Mouse (Mus musculus): ENCODE results near the gene Wdr59. TPM values are rescaled to one million over a fixed set of nuclear protein-coding genes. Genes with fewer than 3 reads are reported as not detected.

Gene Wdr59
- polyA plus RNA-seq, 1 experiment, result 8.9 TPM

- 21% methylated on average over 10 of the region's 10 CpGs for WGBS
- no peak overlapping the region for H3K4me3 ChIP-seq (replicated peaks; ENCODE audit: extremely low read depth, low read depth, low read length)
- TF ChIP-seq CTCF (IDR thresholded peaks at IDR 0.05; ENCODE audit: insufficient read depth, low read length) (no peak), POLR2A (IDR thresholded peaks at IDR 0.05; ENCODE audit: borderline replicate concordance, extremely low read depth, low read depth, low read length) (no peak)
- DNase-seq, result no peak
- H3K4me1 ChIP-seq (ENCODE audit: control insufficient read depth, insufficient read depth, low read length), result peaks cover 15% of the 10 kb centered on the region
These were observed 17.7 kb upstream of the Wdr59 start for GRCm38 (mm10) chr8:111539422-111540076.

GRCm38 (mm10) chr8:111538194-111538593, 16.3 kb upstream of the Wdr59 start:
- H3K4me3 ChIP-seq (replicated peaks; ENCODE audit: extremely low read depth, low read depth, low read length), result peak overlapping the region; percentile 80
- TF ChIP-seq POLR2A (IDR thresholded peaks at IDR 0.05; ENCODE audit: borderline replicate concordance, extremely low read depth, low read depth, low read length) (no peak), CTCF (IDR thresholded peaks at IDR 0.05; ENCODE audit: insufficient read depth, low read length) (no peak)
- 2% methylated on average over 2 of the region's 2 CpGs for WGBS
- H3K4me1 ChIP-seq (ENCODE audit: control insufficient read depth, insufficient read depth, low read length), result peaks cover 15% of the 10 kb centered on the region
- DNase-seq, result no peak

GRCm38 (mm10) chr8:111537765-111538158, 15.9 kb upstream of the Wdr59 start:
- Histone ChIP-seq H3K4me3 (replicated peaks; ENCODE audit: extremely low read depth, low read depth, low read length) (peak overlapping the region; percentile 80), H3K4me1 (ENCODE audit: control insufficient read depth, insufficient read depth, low read length) (peaks cover 15% of the 10 kb centered on the region)
- no peak for DNase-seq
- WGBS, result 5% methylated on average over 8 of the region's 8 CpGs
- TF ChIP-seq CTCF (IDR thresholded peaks at IDR 0.05; ENCODE audit: insufficient read depth, low read length) (no peak), POLR2A (IDR thresholded peaks at IDR 0.05; ENCODE audit: borderline replicate concordance, extremely low read depth, low read depth, low read length) (no peak)

- H3K4me1 ChIP-seq (ENCODE audit: control insufficient read depth, insufficient read depth, low read length), result peaks cover 15% of the 10 kb centered on the region; the same call in 1 of the 2 replicates
- TF ChIP-seq POLR2A (IDR thresholded peaks at IDR 0.05; ENCODE audit: borderline replicate concordance, extremely low read depth, low read depth, low read length), result no peak
- no peak for TF ChIP-seq CTCF (IDR thresholded peaks at IDR 0.05; ENCODE audit: insufficient read depth, low read length)
- DNase-seq, result peak; percentile 63
- peak overlapping the region; percentile 80 for H3K4me3 ChIP-seq (replicated peaks; ENCODE audit: extremely low read depth, low read depth, low read length)
- WGBS, result under 1% methylated on average over 64 of the region's 64 CpGs
These were observed 15.3 kb upstream of the Wdr59 start for GRCm38 (mm10) chr8:111536978-111537764.

- Histone ChIP-seq H3K4me3 (replicated peaks; ENCODE audit: extremely low read depth, low read depth, low read length) (peak within 1 kb of the TSS; percentile 80), H3K4me1 (ENCODE audit: control insufficient read depth, insufficient read depth, low read length) (peaks cover 15% of the 10 kb centered on the region; the same call in 1 of the 2 replicates)
- TF ChIP-seq POLR2A (IDR thresholded peaks at IDR 0.05; ENCODE audit: borderline replicate concordance, extremely low read depth, low read depth, low read length) (no peak; the same call in 1 of the 2 replicates), CTCF (IDR thresholded peaks at IDR 0.05; ENCODE audit: insufficient read depth, low read length) (peak; percentile 56)
- DNase-seq, result peak; percentile 74
- WGBS, result under 1% methylated on average over 76 of the region's 100 CpGs
These were observed 14.4 kb upstream of the Wdr59 start, which contains the start of gene Znrf1 for GRCm38 (mm10) chr8:111536031-111536977. Gene Znrf1 (plus strand): TSS chr8:111536097.

GRCm38 (mm10) chr8:111535491-111535890, 13.6 kb upstream of the Wdr59 start:
- WGBS, result 25% methylated on average over 5 of the region's 5 CpGs
- no peak overlapping the region for H3K4me3 ChIP-seq (replicated peaks; ENCODE audit: extremely low read depth, low read depth, low read length)
- TF ChIP-seq CTCF (IDR thresholded peaks at IDR 0.05; ENCODE audit: insufficient read depth, low read length) (no peak), POLR2A (IDR thresholded peaks at IDR 0.05; ENCODE audit: borderline replicate concordance, extremely low read depth, low read depth, low read length) (no peak)

GRCm38 (mm10) chr8:111533503-111533902, 11.6 kb upstream of the Wdr59 start:
- H3K4me1 ChIP-seq (ENCODE audit: control insufficient read depth, insufficient read depth, low read length), result peaks cover 6% of the 10 kb centered on the region; the same call in 1 of the 2 replicates
- TF ChIP-seq POLR2A (IDR thresholded peaks at IDR 0.05; ENCODE audit: borderline replicate concordance, extremely low read depth, low read depth, low read length) (no peak), CTCF (IDR thresholded peaks at IDR 0.05; ENCODE audit: insufficient read depth, low read length) (no peak)
- WGBS, result 43% methylated on average over 4 of the region's 4 CpGs
- DNase-seq, result no peak
- no peak overlapping the region for H3K4me3 ChIP-seq (replicated peaks; ENCODE audit: extremely low read depth, low read depth, low read length)

More at GRCm38 (mm10) chr8:111535491-111535890, 13.6 kb upstream of the Wdr59 start:
- peaks cover 11% of the 10 kb centered on the region; the same call in 1 of the 2 replicates for H3K4me1 ChIP-seq (ENCODE audit: control insufficient read depth, insufficient read depth, low read length)
- DNase-seq, result no peak

GRCm38 (mm10) chr8:111531621-111532020, 9.7 kb upstream of the Wdr59 start:
- TF ChIP-seq POLR2A (IDR thresholded peaks at IDR 0.05; ENCODE audit: borderline replicate concordance, extremely low read depth, low read depth, low read length) (no peak), CTCF (IDR thresholded peaks at IDR 0.05; ENCODE audit: insufficient read depth, low read length) (no peak)
- WGBS, result 71% methylated on average over 17 of the region's 17 CpGs
- Histone ChIP-seq H3K4me1 (ENCODE audit: control insufficient read depth, insufficient read depth, low read length) (no peaks in the 10 kb centered on the region), H3K4me3 (replicated peaks; ENCODE audit: extremely low read depth, low read depth, low read length) (no peak overlapping the region)
- DNase-seq, result no peak

- TF ChIP-seq POLR2A (IDR thresholded peaks at IDR 0.05; ENCODE audit: borderline replicate concordance, extremely low read depth, low read depth, low read length) (no peak), CTCF (IDR thresholded peaks at IDR 0.05; ENCODE audit: insufficient read depth, low read length) (no peak)
- Histone ChIP-seq H3K4me1 (ENCODE audit: control insufficient read depth, insufficient read depth, low read length) (no peaks in the 10 kb centered on the region), H3K4me3 (replicated peaks; ENCODE audit: extremely low read depth, low read depth, low read length) (no peak overlapping the region)
- no peak for DNase-seq
- WGBS, result 69% methylated on average over 12 of the region's 12 CpGs
These were observed 9.3 kb upstream of the Wdr59 start for GRCm38 (mm10) chr8:111531191-111531590.
